Mouse (Mus musculus) forebrain, embryonic 10.5 days (tissue): ENCODE results near the gene S100a7a. TPM values are rescaled to one million over a fixed set of nuclear protein-coding genes. Genes with fewer than 3 reads are reported as not detected.

Experiments
- DNase-seq: peaks from one replicate; pipeline ENCODE4 v3.0.0-alpha.2; 2017; ENCODE audit warnings: low spot score; ENCODE audit errors: extremely low spot score
- H3K27ac ChIP-seq: fragments of 300-500 bp; sonication (generic); 2 replicates; pipeline ENCODE4 v1.5.1; 2016; ENCODE audit warnings: mild to moderate bottlenecking
- H3K27me3 ChIP-seq: fragments of 300-500 bp; sonication (generic); 2 replicates; pipeline ENCODE4 v1.6.1; 2016; ENCODE audit warnings: mild to moderate bottlenecking; ENCODE audit not compliant: poor library complexity, severe bottlenecking
- H3K36me3 ChIP-seq: fragments of 300-500 bp; sonication (generic); replicated peaks from 2 replicates; pipeline ENCODE4 v1.6.1; 2016; ENCODE audit warnings: mild to moderate bottlenecking, moderate library complexity
- H3K4me1 ChIP-seq: fragments of 300-500 bp; sonication (generic); 2 replicates; pipeline ENCODE4 v1.6.1; 2016
- H3K4me3 ChIP-seq: fragments of 300-500 bp; sonication (generic); 2 replicates; pipeline ENCODE4 v1.5.1; 2016; ENCODE audit warnings: mild to moderate bottlenecking, moderate library complexity
- H3K9me3 ChIP-seq: fragments of 300-500 bp; sonication (generic); 2 replicates; pipeline ENCODE4 v1.6.1; 2016; ENCODE audit warnings: mild to moderate bottlenecking, moderate library complexity
- WGBS: fragments of 180-500 bp; shearing (Covaris S2); methylation state at CpG from one replicate; pipeline ENCODE4 v1.1.7; 2016; 5-methylcytosine and 5-hydroxymethylcytosine counted together
- polyA plus RNA-seq: library from polyadenylated mRNA; unstranded; fragments of >200 nt; fragmentation: Nextera tagmentation; extraction: Ambion mirVana; gene quantifications from 2 replicates; pipeline ENCODE4 v1.2.1, GENCODE M21; 2016

The S100a7a gene
- not detected in 2 replicates for polyA plus RNA-seq

- H3K27me3 ChIP-seq: no peaks in the 10 kb centered on the region
- no peak for DNase-seq
Observed at GRCm38 (mm10) chr3:90653717-90654116, at the start of gene S100a7a. S100a7a (plus strand) TSS chr3:90654017.

GRCm38 (mm10) chr3:90604416-90604815, 49.4 kb upstream of the S100a7a start:
- H3K9me3 ChIP-seq: no peaks in the 10 kb centered on the region
- H3K36me3 ChIP-seq: no peaks in the 10 kb centered on the region
- H3K4me3 ChIP-seq: no peak overlapping the region
- H3K27me3 ChIP-seq: no peaks in the 10 kb centered on the region
- H3K27ac ChIP-seq: peak overlapping the region; percentile 62
- 83% methylated on average over 4 of the region's 4 CpGs for WGBS
- no peak for DNase-seq
- H3K4me1 ChIP-seq: peaks cover 24% of the 10 kb centered on the region

More at GRCm38 (mm10) chr3:90653717-90654116, at the start of gene S100a7a:
- no peaks in the 10 kb centered on the region for H3K9me3 ChIP-seq
- H3K36me3 ChIP-seq: no peaks in the 10 kb centered on the region
- H3K27ac ChIP-seq: no peak within 1 kb of the TSS
- no peaks in the 10 kb centered on the region for H3K4me1 ChIP-seq
- H3K4me3 ChIP-seq: no peak within 1 kb of the TSS

GRCm38 (mm10) chr3:90605049-90605448, 48.8 kb upstream of the S100a7a start:
- no peaks in the 10 kb centered on the region for H3K9me3 ChIP-seq
- H3K36me3 ChIP-seq: no peaks in the 10 kb centered on the region
- H3K27ac ChIP-seq: peak overlapping the region; percentile 62; the same call in 1 of the 2 replicates
- peaks cover 24% of the 10 kb centered on the region for H3K4me1 ChIP-seq
- DNase-seq: no peak
- no peaks in the 10 kb centered on the region for H3K27me3 ChIP-seq
- WGBS: 87% methylated on average over 3 of the region's 3 CpGs
- H3K4me3 ChIP-seq: no peak overlapping the region

- Histone ChIP-seq H3K9me3 (no peaks in the 10 kb centered on the region), H3K27ac (peak overlapping the region; percentile 56), H3K36me3 (no peaks in the 10 kb centered on the region), H3K4me3 (no peak overlapping the region), H3K27me3 (no peaks in the 10 kb centered on the region), H3K4me1 (peaks cover 24% of the 10 kb centered on the region)
- 69% methylated on average over 2 of the region's 2 CpGs for WGBS
- no peak for DNase-seq
Observed at GRCm38 (mm10) chr3:90605736-90606135, 48.1 kb upstream of the S100a7a start.

- WGBS: 91% methylated on average over 6 of the region's 6 CpGs
- no peaks in the 10 kb centered on the region for H3K9me3 ChIP-seq
- peak; percentile 49 for DNase-seq
- no peak overlapping the region for H3K4me3 ChIP-seq
- no peaks in the 10 kb centered on the region for H3K36me3 ChIP-seq
- H3K4me1 ChIP-seq: peaks cover 24% of the 10 kb centered on the region
- H3K27me3 ChIP-seq: no peaks in the 10 kb centered on the region
- H3K27ac ChIP-seq: peak overlapping the region; percentile 56
Observed at GRCm38 (mm10) chr3:90606185-90606584, 47.6 kb upstream of the S100a7a start.

DNA sequence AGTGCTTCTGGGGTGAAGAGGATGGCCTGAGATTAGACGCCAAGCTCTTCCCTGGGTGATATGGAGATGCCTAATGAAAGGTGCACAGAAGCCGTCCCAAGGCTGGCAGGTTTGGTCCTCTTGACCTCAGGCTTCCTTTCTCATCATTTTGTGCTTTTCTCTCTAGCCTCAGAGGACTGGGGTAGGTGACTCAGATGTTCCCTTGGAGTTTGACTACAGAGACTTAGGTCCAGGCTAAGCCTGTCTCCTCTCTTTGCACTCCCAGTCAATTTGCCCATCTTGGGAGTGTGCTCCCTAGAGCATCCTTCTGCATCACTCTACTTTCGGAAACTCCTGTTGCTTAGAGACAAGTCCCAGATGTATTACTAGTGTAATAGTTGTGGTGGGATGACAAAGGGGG, 46.5 kb upstream of the S100a7a start:
- H3K4me1 ChIP-seq: peaks cover 24% of the 10 kb centered on the region
- no peaks in the 10 kb centered on the region for H3K36me3 ChIP-seq
- WGBS: 82% methylated on average over 3 of the region's 3 CpGs
- no peak for DNase-seq
- H3K27me3 ChIP-seq: no peaks in the 10 kb centered on the region
- H3K4me3 ChIP-seq: no peak overlapping the region
- H3K9me3 ChIP-seq: no peaks in the 10 kb centered on the region
- no peak overlapping the region for H3K27ac ChIP-seq

DNA sequence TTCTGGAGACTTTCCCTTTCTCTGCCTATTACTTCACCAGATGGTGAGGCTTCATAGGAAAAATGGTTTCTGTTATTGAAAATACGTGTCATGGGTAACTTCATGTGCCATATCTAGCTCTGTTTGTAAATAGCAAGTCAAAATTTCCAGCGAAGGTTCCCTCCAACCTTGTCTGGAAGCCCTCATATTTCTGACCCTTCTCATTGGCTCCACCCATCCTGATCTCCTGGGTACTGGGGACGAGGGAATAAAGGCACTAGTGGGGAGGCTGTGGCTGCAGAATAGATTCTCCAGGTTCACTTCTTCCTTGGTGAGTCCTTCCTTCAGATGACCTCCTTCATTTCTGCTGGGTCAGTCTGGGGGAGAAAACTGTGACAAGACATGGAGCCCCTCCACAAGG, 45.6 kb upstream of the S100a7a start, which contains the start of gene S100a5:
S100a5 (plus strand) TSS at position 301 of the 400 bp plus-strand sequence.
- WGBS: 73% methylated on average over 3 of the region's 3 CpGs
- no peak for DNase-seq
- Histone ChIP-seq H3K4me3 (no peak within 1 kb of the TSS), H3K27ac (no peak within 1 kb of the TSS), H3K4me1 (peaks cover 30% of the 10 kb centered on the region), H3K36me3 (no peaks in the 10 kb centered on the region), H3K9me3 (no peaks in the 10 kb centered on the region), H3K27me3 (peaks cover 2% of the 10 kb centered on the region)

GRCm38 (mm10) chr3:90609102-90609501, 44.7 kb upstream of the S100a7a start:
- Histone ChIP-seq H3K27ac (no peak overlapping the region), H3K9me3 (no peaks in the 10 kb centered on the region), H3K27me3 (peaks cover 11% of the 10 kb centered on the region), H3K36me3 (no peaks in the 10 kb centered on the region), H3K4me1 (peaks cover 32% of the 10 kb centered on the region), H3K4me3 (no peak overlapping the region)
- no peak for DNase-seq

DNA sequence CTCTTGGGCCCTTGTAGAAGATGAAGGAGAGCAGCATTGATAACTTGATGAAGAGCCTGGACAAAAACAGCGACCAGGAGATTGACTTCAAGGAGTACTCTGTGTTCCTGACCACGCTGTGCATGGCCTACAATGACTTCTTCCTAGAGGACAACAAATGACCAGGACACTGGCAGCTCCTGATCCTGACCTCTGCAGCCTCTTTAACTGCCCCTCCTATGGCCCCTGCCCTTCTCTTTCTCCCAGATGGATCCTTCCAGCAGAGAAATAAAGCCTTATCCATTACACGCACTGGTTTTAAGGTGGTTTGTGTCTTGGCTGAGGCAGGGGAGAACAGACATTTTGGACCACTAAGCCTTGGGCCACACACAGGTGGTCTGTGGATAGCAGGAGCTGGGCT, 42.3 kb upstream of the S100a7a start:
- no peak overlapping the region for H3K4me3 ChIP-seq
- H3K27ac ChIP-seq: no peak overlapping the region
- no peak for DNase-seq
- peaks cover 14% of the 10 kb centered on the region for H3K4me1 ChIP-seq
- H3K9me3 ChIP-seq: no peaks in the 10 kb centered on the region
- WGBS: 82% methylated on average over 3 of the region's 3 CpGs
- no peaks in the 10 kb centered on the region for H3K36me3 ChIP-seq
- peaks cover 17% of the 10 kb centered on the region for H3K27me3 ChIP-seq

- H3K4me3 ChIP-seq: no peak overlapping the region
- 58% methylated on average over 4 of the region's 4 CpGs for WGBS
- no peaks in the 10 kb centered on the region for H3K9me3 ChIP-seq
- H3K4me1 ChIP-seq: peaks cover 14% of the 10 kb centered on the region
- no peaks in the 10 kb centered on the region for H3K36me3 ChIP-seq
- peaks cover 17% of the 10 kb centered on the region for H3K27me3 ChIP-seq
- H3K27ac ChIP-seq: no peak overlapping the region
- no peak for DNase-seq
Observed at GRCm38 (mm10) chr3:90612061-90612460, 41.8 kb upstream of the S100a7a start.

GRCm38 (mm10) chr3:90612728-90613291, 41.0 kb upstream of the S100a7a start, which contains the start of gene S100a6:
S100a6 (plus strand) TSS chr3:90612882.
- WGBS: under 1% methylated on average over 23 of the region's 23 CpGs
- H3K4me3 ChIP-seq: peak within 1 kb of the TSS; percentile 55
- H3K27ac ChIP-seq: peak within 1 kb of the TSS; percentile 68
- peaks cover 17% of the 10 kb centered on the region for H3K27me3 ChIP-seq
- no peaks in the 10 kb centered on the region for H3K9me3 ChIP-seq
- peak; percentile 68 for DNase-seq
- H3K36me3 ChIP-seq: no peaks in the 10 kb centered on the region
- peaks cover 14% of the 10 kb centered on the region for H3K4me1 ChIP-seq

DNA sequence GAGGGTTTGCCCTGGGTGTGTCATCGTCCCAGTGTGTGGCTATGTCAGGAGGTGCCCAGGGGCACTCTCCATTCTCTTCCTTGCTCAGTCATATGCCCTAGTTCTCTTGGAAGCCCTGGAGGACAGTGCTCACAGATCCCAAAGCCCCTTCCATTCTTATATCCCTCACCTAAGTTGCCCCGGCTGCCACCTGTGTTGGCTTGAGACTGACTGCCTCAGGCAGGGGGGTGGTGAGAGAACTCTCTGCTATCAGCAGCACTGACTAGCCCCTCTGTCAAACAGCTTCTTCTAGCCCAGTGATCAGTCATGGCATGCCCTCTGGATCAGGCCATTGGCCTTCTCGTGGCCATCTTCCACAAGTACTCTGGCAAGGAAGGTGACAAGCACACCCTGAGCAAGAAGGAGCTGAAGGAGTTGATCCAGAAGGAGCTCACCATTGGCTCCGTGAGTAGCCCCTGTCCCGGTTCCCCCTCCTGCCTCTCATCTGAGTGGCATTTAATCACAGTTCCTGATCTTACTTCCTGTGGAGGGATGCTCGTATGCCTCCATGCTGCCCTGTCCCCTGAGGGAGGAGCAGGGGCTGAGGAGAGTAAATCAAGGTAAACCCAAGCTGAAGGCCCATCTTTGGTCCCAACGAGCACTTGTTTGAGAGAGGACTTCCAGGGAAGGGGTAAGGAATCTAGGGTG, 40.2 kb upstream of the S100a7a start:
- no peaks in the 10 kb centered on the region for H3K36me3 ChIP-seq
- 0 out of 2 replicates have a peak overlapping the region, but pooled peaks have one; percentile 68 for H3K27ac ChIP-seq
- 63% methylated on average over 7 of the region's 7 CpGs for WGBS
- no peak for DNase-seq
- H3K27me3 ChIP-seq: peaks cover 17% of the 10 kb centered on the region
- no peaks in the 10 kb centered on the region for H3K9me3 ChIP-seq
- peak overlapping the region; percentile 55 for H3K4me3 ChIP-seq
- H3K4me1 ChIP-seq: peaks cover 14% of the 10 kb centered on the region

DNA sequence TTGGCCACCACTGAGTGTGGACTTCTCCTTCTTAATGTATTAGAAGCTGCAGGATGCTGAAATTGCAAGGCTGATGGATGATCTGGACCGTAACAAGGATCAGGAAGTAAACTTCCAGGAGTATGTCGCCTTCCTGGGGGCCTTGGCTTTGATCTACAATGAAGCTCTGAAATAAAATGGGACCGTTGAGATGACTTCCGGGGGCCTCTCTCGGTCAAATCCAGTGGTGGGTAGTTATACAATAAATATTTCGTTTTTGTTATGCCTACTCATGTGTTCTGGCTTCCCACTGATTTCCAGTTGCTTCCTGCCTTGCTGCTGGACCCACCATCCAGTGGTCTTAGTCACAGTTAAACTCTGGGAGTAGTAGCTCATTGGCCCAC, 39.7 kb upstream of the S100a7a start:
- Histone ChIP-seq H3K9me3 (no peaks in the 10 kb centered on the region), H3K27me3 (peaks cover 17% of the 10 kb centered on the region), H3K27ac (no peak overlapping the region), H3K4me3 (no peak overlapping the region), H3K36me3 (no peaks in the 10 kb centered on the region), H3K4me1 (peaks cover 14% of the 10 kb centered on the region)
- WGBS: 90% methylated on average over 6 of the region's 6 CpGs
- DNase-seq: no peak
